Mouse (Mus musculus) brain, embryonic 14.5 days (tissue): ENCODE measurements around the gene Fam161a.

Experiments
- CTCF ChIP-seq: fragments of 200-500 bp; IDR thresholded peaks from 2 replicates; pipeline ENCODE4 v1.5.1; 2012; ENCODE audit warnings: inconsistent platforms, mild to moderate bottlenecking, moderate library complexity, borderline replicate concordance; ENCODE audit not compliant: insufficient read depth, insufficient read length; ENCODE audit errors: extremely low read depth
- POLR2A ChIP-seq: fragments of 200-500 bp; IDR thresholded peaks from 2 replicates; pipeline ENCODE4 v1.6.1; 2012; ENCODE audit warnings: mild to moderate bottlenecking, inconsistent platforms, borderline replicate concordance; ENCODE audit not compliant: poor library complexity, insufficient read depth, insufficient read length, severe bottlenecking; ENCODE audit errors: extremely low read depth

DNA sequence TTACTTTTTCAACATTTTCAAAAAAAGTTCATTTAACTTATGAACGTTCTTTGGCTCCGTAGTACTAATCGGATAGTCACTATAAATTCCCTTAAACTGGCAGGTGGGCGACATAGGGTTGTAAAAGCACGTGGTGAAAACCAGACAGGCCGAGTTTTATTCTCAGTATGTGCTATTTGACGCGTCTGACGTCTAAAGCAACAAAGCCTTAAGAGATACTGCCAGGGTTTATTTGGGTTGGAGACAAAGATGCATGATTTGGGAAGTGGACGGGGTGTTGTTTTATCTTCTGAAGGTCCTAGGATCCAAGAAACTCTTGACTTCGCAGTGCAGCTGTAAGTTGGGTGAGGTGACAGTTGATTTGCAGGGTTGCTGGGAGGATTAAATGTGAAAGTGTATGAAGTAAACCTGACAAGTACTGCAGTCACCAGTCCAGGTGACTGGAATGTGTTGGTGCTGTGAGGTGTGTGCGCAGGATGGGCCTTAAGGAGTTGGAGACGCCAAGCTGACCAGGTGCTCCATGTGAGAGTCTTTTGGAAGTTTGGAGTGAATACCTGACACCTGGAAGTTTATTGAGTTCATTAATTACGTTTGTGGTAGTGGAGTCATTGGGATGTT, 16.0 kb upstream of the Fam161a start:
- TF ChIP-seq CTCF (no peak), POLR2A (no peak)
